Mouse (Mus musculus): ENCODE measurements around the gene Nwd2. TPM values are rescaled to one million over a fixed set of nuclear protein-coding genes. Genes with fewer than 3 reads are reported as not detected.

Gene Nwd2
- total and polyA plus RNA-seq, 2 experiments from 2014 or later = not detected

GRCm38 (mm10) chr5:63839801-63840416 is 191.0 kb downstream of the Nwd2 start:
- WGBS = 75% methylated on average over 12 of the region's 12 CpGs
- H3K27me3 ChIP-seq (ENCODE audit: control insufficient read depth, insufficient read depth, low read length) = no peaks in the 10 kb centered on the region
- no peaks in the 10 kb centered on the region for H3K4me1 ChIP-seq (ENCODE audit: control insufficient read depth, insufficient read depth)
- no peak overlapping the region for H3K9ac ChIP-seq (replicated peaks; ENCODE audit: low read depth, low read length)
- no peak for DNase-seq (ENCODE audit: low spot score)
- H3K36me3 ChIP-seq (replicated peaks; ENCODE audit: control insufficient read depth, insufficient read depth, low read length) = no peaks in the 10 kb centered on the region
- H3K27ac ChIP-seq (ENCODE audit: low read depth) = no peak overlapping the region
- no peaks in the 10 kb centered on the region for H3K9me3 ChIP-seq (replicated peaks; ENCODE audit: control insufficient read depth, low read length)
- TF ChIP-seq EP300 (IDR thresholded peaks at IDR 0.05; ENCODE audit: low read depth) (no peak), CTCF (IDR thresholded peaks at IDR 0.05; ENCODE audit: low read depth) (no peak)
- H3K4me2 ChIP-seq (ENCODE audit: low read depth, low read length) = no peak overlapping the region
- ATAC-seq (ENCODE audit: insufficient read depth, low read depth) = no peak
- H3K4me3 ChIP-seq (ENCODE audit: low read depth, low read length) = no peak overlapping the region

- Histone ChIP-seq H3K4me3 (ENCODE audit: low read depth, low read length) (no peak overlapping the region), H3K27ac (ENCODE audit: low read depth) (no peak overlapping the region), H3K36me3 (replicated peaks; ENCODE audit: control insufficient read depth, insufficient read depth, low read length) (no peaks in the 10 kb centered on the region), H3K9ac (replicated peaks; ENCODE audit: low read depth, low read length) (no peak overlapping the region), H3K27me3 (ENCODE audit: control insufficient read depth, insufficient read depth, low read length) (no peaks in the 10 kb centered on the region), H3K9me3 (replicated peaks; ENCODE audit: control insufficient read depth, low read length) (peaks cover 8% of the 10 kb centered on the region; the same call in 1 of the 2 replicates), H3K4me2 (ENCODE audit: low read depth, low read length) (no peak overlapping the region), H3K4me1 (ENCODE audit: control insufficient read depth, insufficient read depth) (no peaks in the 10 kb centered on the region)
- no peak for ATAC-seq (ENCODE audit: insufficient read depth, low read depth)
- TF ChIP-seq EP300 (IDR thresholded peaks at IDR 0.05; ENCODE audit: low read depth) (no peak), CTCF (IDR thresholded peaks at IDR 0.05; ENCODE audit: low read depth) (no peak)
- no peak for DNase-seq (ENCODE audit: low spot score)
- WGBS = 84% methylated on average over 8 of the region's 8 CpGs
Observed at GRCm38 (mm10) chr5:63847080-63847479, 198.2 kb downstream of the Nwd2 start.

GRCm38 (mm10) chr5:63847541-63848226 is 198.8 kb downstream of the Nwd2 start:
- no peak overlapping the region for H3K4me2 ChIP-seq (ENCODE audit: low read depth, low read length)
- no peak for TF ChIP-seq CTCF (IDR thresholded peaks at IDR 0.05; ENCODE audit: low read depth)
- TF ChIP-seq EP300 (IDR thresholded peaks at IDR 0.05; ENCODE audit: low read depth) = no peak
- ATAC-seq (ENCODE audit: insufficient read depth, low read depth) (no peak), DNase-seq (ENCODE audit: low spot score) (no peak)
- no peaks in the 10 kb centered on the region for H3K36me3 ChIP-seq (replicated peaks; ENCODE audit: control insufficient read depth, insufficient read depth, low read length)
- peaks cover 8% of the 10 kb centered on the region; the same call in 1 of the 2 replicates for H3K9me3 ChIP-seq (replicated peaks; ENCODE audit: control insufficient read depth, low read length)
- H3K27me3 ChIP-seq (ENCODE audit: control insufficient read depth, insufficient read depth, low read length) = no peaks in the 10 kb centered on the region
- no peak overlapping the region for H3K9ac ChIP-seq (replicated peaks; ENCODE audit: low read depth, low read length)
- H3K27ac ChIP-seq (ENCODE audit: low read depth) = no peak overlapping the region
- H3K4me3 ChIP-seq (ENCODE audit: low read depth, low read length) = no peak overlapping the region
- WGBS = 81% methylated on average over 13 of the region's 13 CpGs
- H3K4me1 ChIP-seq (ENCODE audit: control insufficient read depth, insufficient read depth) = no peaks in the 10 kb centered on the region

- H3K4me3 ChIP-seq (ENCODE audit: low read depth, low read length) = no peak overlapping the region
- H3K9me3 ChIP-seq (replicated peaks; ENCODE audit: control insufficient read depth, low read length) = no peaks in the 10 kb centered on the region
- DNase-seq (ENCODE audit: low spot score) (no peak), ATAC-seq (ENCODE audit: insufficient read depth, low read depth) (no peak)
- WGBS = 70% methylated on average over 8 of the region's 8 CpGs
- TF ChIP-seq CTCF (IDR thresholded peaks at IDR 0.05; ENCODE audit: low read depth) (no peak), EP300 (IDR thresholded peaks at IDR 0.05; ENCODE audit: low read depth) (no peak)
- H3K27ac ChIP-seq (ENCODE audit: low read depth) = no peak overlapping the region
- no peak overlapping the region for H3K4me2 ChIP-seq (ENCODE audit: low read depth, low read length)
- no peaks in the 10 kb centered on the region for H3K4me1 ChIP-seq (ENCODE audit: control insufficient read depth, insufficient read depth)
- H3K9ac ChIP-seq (replicated peaks; ENCODE audit: low read depth, low read length) = no peak overlapping the region
- H3K36me3 ChIP-seq (replicated peaks; ENCODE audit: control insufficient read depth, insufficient read depth, low read length) = no peaks in the 10 kb centered on the region
- H3K27me3 ChIP-seq (ENCODE audit: control insufficient read depth, insufficient read depth, low read length) = no peaks in the 10 kb centered on the region
Observed at GRCm38 (mm10) chr5:63858901-63859300, 210.0 kb downstream of the Nwd2 start.

Other genes starting within 250 kb of the Nwd2 start
- gene 0610040J01Rik, start 163.3 kb downstream of the Nwd2 start, total RNA-seq (2014; rRNA removed; ENCODE audit: low replicate concordance) = 0.11 and 3.2 TPM in 2 replicates
- 0.53 and 1.0 TPM in 2 replicates for gene 0610040J01Rik, start 163.3 kb downstream of the Nwd2 start, polyA plus RNA-seq (2015; fragmentation: Nextera tagmentation; extraction: Ambion mirVana)

Measured in heart, postnatal 0 days (tissue).